ENCODE assay signal across 32 mouse cellular contexts in the genomic region with DNA sequence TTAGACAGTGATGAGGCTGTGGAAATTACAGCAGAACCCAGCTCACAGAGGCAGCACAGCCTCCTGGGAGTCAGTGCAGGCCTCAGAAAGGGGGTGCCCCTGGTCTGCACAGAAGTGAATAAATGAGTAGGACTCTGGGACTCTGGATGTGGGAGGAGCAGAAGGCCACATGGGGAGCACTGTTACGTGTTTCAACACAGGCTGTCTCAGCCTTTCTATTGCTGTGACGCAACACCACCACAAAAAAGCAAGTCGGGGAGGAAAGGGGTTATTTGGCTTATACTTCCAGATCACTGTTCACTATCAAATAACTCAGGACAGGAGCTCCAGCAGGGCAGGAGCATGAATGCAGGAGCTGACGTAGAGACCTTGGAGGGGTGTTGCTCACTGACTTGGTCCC. TPM values are rescaled to one million over a fixed set of nuclear protein-coding genes. Genes with fewer than 3 reads are reported as not detected.
DNase-seq lines count a peak whose midpoint lies in the region; ATAC-seq and TF ChIP-seq lines count a peak whose summit lies in the region.
"Had no signal": no experiment of that assay in that cellular context is flagged by ENCODE, and none has a peak within 500 bp of the region (broad histone marks: within the 10 kb centered on the region; RNA-seq: fewer than 3 reads in every experiment).

No protein-coding gene starts in this region.

- TF ChIP-seq EP300 in lung, postnatal 0 days (IDR thresholded peaks at IDR 0.05) = no peak

- H3K4me3 ChIP-seq in lung, postnatal 0 days (ENCODE audit: low read depth, low read length) = no peak overlapping the region
- H3K4me3 ChIP-seq in myocyte = no peak overlapping the region
- H3K4me3 ChIP-seq: embryonic facial prominence, embryonic 10.5 days; embryonic facial prominence, embryonic 13.5 days; forebrain, embryonic 10.5 days; forebrain, embryonic 13.5 days; gastrocnemius, adult 2 months; heart, adult 2 months; heart, embryonic 10.5 days; heart, embryonic 13.5 days had no signal

- H3K4me1 ChIP-seq in lung, postnatal 0 days (ENCODE audit: insufficient read depth, low read depth, low read length) = no peaks in the 10 kb centered on the region

- peak; percentile 60 for DNase-seq in lung, postnatal 0 days (ENCODE audit: low spot score)
- no peak for DNase-seq in lung, postnatal 14 days
- DNase-seq in adipocyte (ENCODE audit: low spot score) = peak; percentile 49
- DNase-seq in kidney, postnatal 36 days = no peak
- no peak for DNase-seq in heart, adult 11 months
- DNase-seq: adrenal gland, adult 2 months; adrenal gland, postnatal 14 days; B cell, adult 2 months; cerebellum, adult 11 months; cerebellum, adult 2 months; cerebellum, postnatal 10 days; cerebellum, postnatal 36 days; embryo, embryonic 11 days; forebrain, postnatal 0 days; gastrocnemius, adult 2 months; gastrocnemius, postnatal 14 days; heart, adult 2 months; heart, postnatal 14 days; heart, postnatal 4 days had no signal

- no peak overlapping the region for H3K27ac ChIP-seq in lung, postnatal 0 days (ENCODE audit: low read length)
- H3K27ac ChIP-seq: embryonic facial prominence, embryonic 10.5 days; embryonic facial prominence, embryonic 13.5 days; forebrain, embryonic 10.5 days; forebrain, embryonic 13.5 days; gastrocnemius, adult 2 months; heart, adult 2 months; heart, embryonic 13.5 days; hindbrain, embryonic 14.5 days; hindbrain, postnatal 0 days had no signal

- no peak for TF ChIP-seq POLR2A in myocyte (IDR thresholded peaks at IDR 0.05; ENCODE audit: insufficient read length, low read depth)

- WGBS in lung, postnatal 0 days = 62% methylated on average over 4 of the region's 4 CpGs

- H3K79me2 ChIP-seq in myocyte (ENCODE audit: control insufficient read depth, insufficient read depth) = no peaks in the 10 kb centered on the region

- no peak overlapping the region for H3K4me2 ChIP-seq in lung, postnatal 0 days (replicated peaks; ENCODE audit: low read depth, low read length)
- no peak overlapping the region for H3K4me2 ChIP-seq in myocyte (ENCODE audit: low read depth)
- H3K4me2 ChIP-seq: embryonic facial prominence, embryonic 13.5 days; forebrain, embryonic 13.5 days; heart, embryonic 13.5 days; hindbrain, embryonic 14.5 days had no signal

- H3ac ChIP-seq in myocyte (ENCODE audit: control insufficient read depth, insufficient read length) = no peak overlapping the region

- H3K9ac ChIP-seq in lung, postnatal 0 days (replicated peaks; ENCODE audit: low read depth) = no peak overlapping the region
- H3K9ac ChIP-seq: embryonic facial prominence, embryonic 13.5 days; forebrain, embryonic 13.5 days; forebrain, postnatal 0 days; heart, embryonic 13.5 days; hindbrain, embryonic 14.5 days had no signal

- H3K9me3 ChIP-seq in lung, postnatal 0 days (ENCODE audit: low read length) = no peaks in the 10 kb centered on the region
- H3K9me3 ChIP-seq: embryonic facial prominence, embryonic 10.5 days; embryonic facial prominence, embryonic 13.5 days; forebrain, embryonic 10.5 days; forebrain, embryonic 13.5 days; heart, embryonic 10.5 days; heart, embryonic 13.5 days had no signal

- H3K27me3 ChIP-seq in lung, postnatal 0 days (replicated peaks; ENCODE audit: insufficient read depth, low read length) = no peaks in the 10 kb centered on the region
- H3K27me3 ChIP-seq in myocyte (ENCODE audit: control insufficient read depth, insufficient read depth, insufficient read length) = no peaks in the 10 kb centered on the region
- H3K27me3 ChIP-seq: embryonic facial prominence, embryonic 13.5 days; forebrain, embryonic 13.5 days; heart, embryonic 13.5 days; Patski had no signal

- TF ChIP-seq CTCF in lung, postnatal 0 days (IDR thresholded peaks at IDR 0.05) = no peak

- H3K36me3 ChIP-seq in lung, postnatal 0 days (ENCODE audit: insufficient read depth, low read length) = no peaks in the 10 kb centered on the region
- no peaks in the 10 kb centered on the region for H3K36me3 ChIP-seq in myocyte (ENCODE audit: control insufficient read depth, insufficient read depth)

- ATAC-seq in lung, postnatal 0 days = no peak
- ATAC-seq: CD4-positive, CD25-positive, alpha-beta regulatory T cell, adult 4 months; forebrain, embryonic 13.5 days; forebrain, postnatal 0 days; hindbrain, postnatal 0 days; inflammation-experienced regulatory T-cells, adult 6 months; intestine, embryonic 16.5 days; Patski had no signal

TF ChIP-seq in myocyte, 11 proteins besides CTCF, POLR2A, EP300 and RAD21:
- peak; percentile 20; the same call in 1 of the 2 replicates for TF ChIP-seq CEBPB (IDR thresholded peaks at IDR 0.05; ENCODE audit: insufficient read depth, poor library complexity, severe bottlenecking)
- no peak for TF ChIP-seq MYOG (IDR thresholded peaks at IDR 0.05; ENCODE audit: control insufficient read depth in 1 of 3, insufficient read depth in 1 of 3, insufficient read length in 2 of 3, low read depth in 2 of 3)
- no peak for TF ChIP-seq MAX (IDR thresholded peaks at IDR 0.05; ENCODE audit: low read depth)

RNA-seq across cellular contexts. Expression of gene Ift43, which starts 13.5 kb away (rescaled TPM):
- 127 and 141 TPM in 2 replicates for polyA plus RNA-seq in lung, postnatal 0 days (2015; fragmentation: Nextera tagmentation; extraction: Ambion mirVana)
- 93.4 TPM for polyA plus RNA-seq in myocyte (2012; fragmentation: generic; extraction: Trizol)

RNA-seq across cellular contexts. Expression of gene Tgfb3, which starts 17.0 kb away (rescaled TPM):
- polyA plus RNA-seq in lung, postnatal 0 days (2015; fragmentation: Nextera tagmentation; extraction: Ambion mirVana) = 20.6 and 23.5 TPM in 2 replicates
- 79.2 TPM for polyA plus RNA-seq in myocyte (2012; fragmentation: generic; extraction: Trizol)

Comparison
In these comparisons a context has a peak if more than half of its experiments do, and no peak if none do; other contexts are left out.
1. DNase-seq: peak in lung, postnatal 0 days (single experiment) and adipocyte (single experiment); none in lung, postnatal 14 days (single experiment), kidney, postnatal 36 days (0 of 2) and heart, adult 11 months (single experiment).